Mouse (Mus musculus): Measurements from ENCODE around the gene Cxcr2. TPM values are rescaled to one million over a fixed set of nuclear protein-coding genes. Genes with fewer than 3 reads are reported as not detected.

Gene Cxcr2
- polyA plus RNA-seq, 2 experiments: 0.51 to 0.59 TPM

DNA sequence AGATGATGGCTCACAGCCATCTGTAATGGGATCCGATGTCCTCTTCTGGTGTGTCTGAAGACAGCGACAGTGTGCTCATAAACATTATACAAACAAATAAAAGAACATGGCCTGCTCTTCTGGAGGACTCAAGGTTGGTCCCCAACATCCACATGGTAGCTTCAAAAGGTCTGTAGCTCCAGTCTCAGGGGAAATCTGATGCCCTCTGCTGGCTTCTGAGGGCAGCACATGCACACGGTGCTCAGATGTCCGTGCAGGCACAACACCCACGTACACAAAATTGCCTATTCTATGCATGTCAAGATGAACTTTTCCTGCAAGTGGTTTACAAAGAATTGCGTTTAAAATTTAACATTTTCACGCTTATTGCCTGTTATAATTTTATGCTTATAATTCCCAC, 42.2 kb downstream of the Cxcr2 start:
- no peaks in the 10 kb centered on the region for H3K9me3 ChIP-seq (ENCODE audit: control insufficient read depth, low read length)
- H3K9ac ChIP-seq (replicated peaks): no peak overlapping the region
- H3K27me3 ChIP-seq (ENCODE audit: control insufficient read depth, insufficient read depth, low read length): no peaks in the 10 kb centered on the region
- H3K4me3 ChIP-seq (ENCODE audit: insufficient read depth in 1 of 2, low read depth in 2 of 2, low read length in 2 of 2): no peak overlapping the region
- no peak for ATAC-seq (ENCODE audit: insufficient read depth)
- H3K4me2 ChIP-seq (ENCODE audit: low read depth): no peak overlapping the region
- peak in 2 of 3 experiments; percentile 19 to 24 for DNase-seq (ENCODE audit: low read depth in 3 of 3, low spot score in 3 of 3)
- TF ChIP-seq CTCF (IDR thresholded peaks at IDR 0.05; ENCODE audit: low read depth) (peak; percentile 84), EP300 (IDR thresholded peaks at IDR 0.05; ENCODE audit: low read depth) (no peak)
- 24% methylated on average over 7 of the region's 7 CpGs for WGBS (ENCODE audit: insufficient replicate concordance)
- H3K4me1 ChIP-seq (replicated peaks; ENCODE audit: control insufficient read depth in 2 of 2, insufficient read depth in 2 of 2, low read length in 1 of 2): peaks cover 0 to 16% of the 10 kb centered on the region in 2 experiments; a peak in 2 of 4 replicates
- H3K27ac ChIP-seq: no peak overlapping the region
- H3K36me3 ChIP-seq (replicated peaks; ENCODE audit: control insufficient read depth, insufficient read depth, low read depth): no peaks in the 10 kb centered on the region

DNA sequence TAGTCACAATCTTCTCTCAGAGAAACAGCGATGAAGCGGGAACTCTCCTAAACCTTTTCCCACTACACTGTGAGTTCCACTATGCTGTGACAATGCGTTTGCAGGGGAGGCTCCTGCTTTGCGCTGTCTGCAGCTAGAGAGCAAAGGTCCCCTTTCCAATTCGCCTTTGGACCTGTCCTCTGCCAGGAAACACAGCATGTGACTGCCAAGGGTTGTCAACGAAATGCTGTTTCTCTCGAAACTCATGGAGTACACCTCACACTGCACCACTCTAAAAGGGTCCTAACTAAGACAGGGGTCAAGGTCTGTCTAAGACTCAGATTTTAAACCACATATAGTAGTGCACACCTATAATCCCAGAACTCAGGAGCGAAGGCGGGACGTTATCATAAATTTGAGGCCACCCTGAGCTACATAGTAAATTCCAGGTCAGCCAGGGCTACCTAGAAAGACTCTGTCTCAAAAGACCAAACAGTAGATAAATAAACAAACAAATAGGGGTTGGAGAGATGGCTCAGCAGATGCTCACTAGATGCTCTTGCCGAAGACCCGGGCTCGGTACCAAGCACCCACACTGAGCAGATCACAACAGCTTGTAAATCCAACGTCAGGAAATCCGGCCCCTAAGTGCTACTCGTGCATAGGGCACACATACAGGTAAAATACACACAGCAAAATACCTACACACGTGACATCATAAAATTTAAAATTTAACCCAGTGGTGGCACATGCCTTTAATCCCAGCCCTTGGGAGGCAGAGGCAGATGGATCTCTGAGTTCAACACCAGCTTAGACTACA, 43.0 kb downstream of the Cxcr2 start:
- no peak overlapping the region for H3K4me3 ChIP-seq (ENCODE audit: insufficient read depth in 1 of 2, low read depth in 2 of 2, low read length in 2 of 2)
- H3K27ac ChIP-seq: no peak overlapping the region; the same call in 1 of the 2 replicates
- 61% methylated on average over 17 of the region's 17 CpGs for WGBS (ENCODE audit: insufficient replicate concordance)
- TF ChIP-seq CTCF (IDR thresholded peaks at IDR 0.05; ENCODE audit: low read depth) (no peak), EP300 (IDR thresholded peaks at IDR 0.05; ENCODE audit: low read depth) (no peak)
- H3K9me3 ChIP-seq (ENCODE audit: control insufficient read depth, low read length): no peaks in the 10 kb centered on the region
- peak overlapping the region; percentile 23; the same call in 1 of the 2 replicates for H3K4me2 ChIP-seq (ENCODE audit: low read depth)
- no peaks in the 10 kb centered on the region for H3K36me3 ChIP-seq (replicated peaks; ENCODE audit: control insufficient read depth, insufficient read depth, low read depth)
- H3K9ac ChIP-seq (replicated peaks): no peak overlapping the region
- DNase-seq (ENCODE audit: low read depth in 3 of 3, low spot score in 3 of 3) (peak; percentile 9 to 20 (median 11)), ATAC-seq (ENCODE audit: insufficient read depth) (peak; percentile 67; the same call in 1 of the 2 replicates)
- no peaks in the 10 kb centered on the region for H3K27me3 ChIP-seq (ENCODE audit: control insufficient read depth, insufficient read depth, low read length)
- peaks cover 0 to 16% of the 10 kb centered on the region in 2 experiments; a peak in 2 of 4 replicates for H3K4me1 ChIP-seq (replicated peaks; ENCODE audit: control insufficient read depth in 2 of 2, insufficient read depth in 2 of 2, low read length in 1 of 2)

DNA sequence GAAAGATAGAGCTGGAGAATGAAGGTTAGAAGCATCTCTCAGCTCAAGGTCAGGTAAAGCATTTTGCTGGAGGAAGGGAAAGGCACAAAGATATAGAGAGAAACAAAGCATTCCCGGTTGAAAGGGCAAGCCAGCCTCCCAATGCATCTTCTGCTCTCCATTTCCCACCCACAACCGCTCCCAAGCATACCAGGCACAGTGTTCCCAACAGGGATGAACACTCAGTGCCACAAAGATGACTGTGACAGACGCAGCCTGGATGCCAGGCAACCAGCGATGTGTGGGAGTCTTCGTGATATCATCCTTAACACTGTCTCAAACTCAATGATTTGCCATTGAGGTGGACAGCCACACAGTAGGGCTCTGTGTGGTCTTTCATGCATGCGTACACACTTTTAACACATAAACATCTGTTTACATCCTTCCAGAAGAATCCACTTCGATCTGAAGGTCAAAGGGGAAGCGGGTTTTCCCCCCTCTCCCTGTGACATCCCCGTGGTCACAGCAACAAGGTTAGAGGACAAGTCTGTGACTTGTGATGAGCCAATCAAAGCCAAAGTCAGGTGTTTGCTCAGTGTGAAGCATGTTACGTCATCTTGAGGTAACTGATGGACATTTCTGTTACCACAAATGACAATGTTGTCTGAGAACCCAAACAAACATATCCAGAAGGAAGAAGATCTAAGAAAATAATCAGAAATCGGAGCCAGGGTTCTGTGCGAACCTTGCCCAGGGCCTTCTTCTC, 44.1 kb downstream of the Cxcr2 start:
- H3K4me2 ChIP-seq (ENCODE audit: low read depth): no peak overlapping the region
- H3K4me3 ChIP-seq (ENCODE audit: insufficient read depth in 1 of 2, low read depth in 2 of 2, low read length in 2 of 2): no peak overlapping the region
- WGBS (ENCODE audit: insufficient replicate concordance): 58% methylated on average over 12 of the region's 12 CpGs
- no peaks in the 10 kb centered on the region for H3K27me3 ChIP-seq (ENCODE audit: control insufficient read depth, insufficient read depth, low read length)
- no peaks in the 10 kb centered on the region for H3K9me3 ChIP-seq (ENCODE audit: control insufficient read depth, low read length)
- TF ChIP-seq CTCF (IDR thresholded peaks at IDR 0.05; ENCODE audit: low read depth) (no peak), EP300 (IDR thresholded peaks at IDR 0.05; ENCODE audit: low read depth) (no peak)
- H3K4me1 ChIP-seq (replicated peaks; ENCODE audit: control insufficient read depth in 2 of 2, insufficient read depth in 2 of 2, low read length in 1 of 2): peaks cover 0 to 16% of the 10 kb centered on the region in 2 experiments; a peak in 2 of 4 replicates
- ATAC-seq (ENCODE audit: insufficient read depth): no peak
- no peak overlapping the region for H3K9ac ChIP-seq (replicated peaks)
- H3K27ac ChIP-seq: no peak overlapping the region
- no peaks in the 10 kb centered on the region for H3K36me3 ChIP-seq (replicated peaks; ENCODE audit: control insufficient read depth, insufficient read depth, low read depth)
- DNase-seq (ENCODE audit: low read depth in 3 of 3, low spot score in 3 of 3): no peak

DNA sequence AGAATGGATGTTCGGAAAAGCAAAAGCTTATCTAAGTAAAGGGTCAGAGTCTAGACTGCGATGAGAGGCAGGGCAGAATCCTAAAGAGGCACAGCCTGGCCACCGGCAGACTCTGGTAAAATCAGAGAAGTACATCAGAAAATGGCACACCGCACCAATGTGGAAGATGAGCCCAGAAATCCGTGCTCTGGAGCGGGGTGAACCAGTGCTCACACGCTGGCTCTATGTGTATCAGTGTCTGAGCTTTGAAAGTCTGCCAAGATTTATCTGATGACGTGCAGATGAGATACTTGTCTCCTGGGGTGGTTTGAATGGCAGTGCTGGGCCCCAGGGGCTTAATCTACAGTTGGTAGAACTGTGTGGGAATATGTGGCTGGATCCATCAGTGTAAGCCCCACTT, 45.3 kb downstream of the Cxcr2 start:
- TF ChIP-seq EP300 (IDR thresholded peaks at IDR 0.05; ENCODE audit: low read depth) (no peak), CTCF (IDR thresholded peaks at IDR 0.05; ENCODE audit: low read depth) (no peak)
- no peak for ATAC-seq (ENCODE audit: insufficient read depth)
- Histone ChIP-seq H3K9ac (replicated peaks) (no peak overlapping the region), H3K9me3 (ENCODE audit: control insufficient read depth, low read length) (no peaks in the 10 kb centered on the region), H3K4me2 (ENCODE audit: low read depth) (no peak overlapping the region), H3K4me3 (ENCODE audit: insufficient read depth in 1 of 2, low read depth in 2 of 2, low read length in 2 of 2) (no peak overlapping the region), H3K36me3 (replicated peaks; ENCODE audit: control insufficient read depth, insufficient read depth, low read depth) (no peaks in the 10 kb centered on the region), H3K27ac (no peak overlapping the region), H3K4me1 (replicated peaks; ENCODE audit: control insufficient read depth in 2 of 2, insufficient read depth in 2 of 2, low read length in 1 of 2) (peaks cover 0 to 16% of the 10 kb centered on the region in 2 experiments; a peak in 2 of 4 replicates), H3K27me3 (ENCODE audit: control insufficient read depth, insufficient read depth, low read length) (no peaks in the 10 kb centered on the region)
- no peak for DNase-seq (ENCODE audit: low read depth in 3 of 3, low spot score in 3 of 3)
- WGBS (ENCODE audit: insufficient replicate concordance): 60% methylated on average over 8 of the region's 8 CpGs
